Mouse (Mus musculus): ENCODE measurements around the gene Pwwp2b.

Pwwp2b gene

DNA sequence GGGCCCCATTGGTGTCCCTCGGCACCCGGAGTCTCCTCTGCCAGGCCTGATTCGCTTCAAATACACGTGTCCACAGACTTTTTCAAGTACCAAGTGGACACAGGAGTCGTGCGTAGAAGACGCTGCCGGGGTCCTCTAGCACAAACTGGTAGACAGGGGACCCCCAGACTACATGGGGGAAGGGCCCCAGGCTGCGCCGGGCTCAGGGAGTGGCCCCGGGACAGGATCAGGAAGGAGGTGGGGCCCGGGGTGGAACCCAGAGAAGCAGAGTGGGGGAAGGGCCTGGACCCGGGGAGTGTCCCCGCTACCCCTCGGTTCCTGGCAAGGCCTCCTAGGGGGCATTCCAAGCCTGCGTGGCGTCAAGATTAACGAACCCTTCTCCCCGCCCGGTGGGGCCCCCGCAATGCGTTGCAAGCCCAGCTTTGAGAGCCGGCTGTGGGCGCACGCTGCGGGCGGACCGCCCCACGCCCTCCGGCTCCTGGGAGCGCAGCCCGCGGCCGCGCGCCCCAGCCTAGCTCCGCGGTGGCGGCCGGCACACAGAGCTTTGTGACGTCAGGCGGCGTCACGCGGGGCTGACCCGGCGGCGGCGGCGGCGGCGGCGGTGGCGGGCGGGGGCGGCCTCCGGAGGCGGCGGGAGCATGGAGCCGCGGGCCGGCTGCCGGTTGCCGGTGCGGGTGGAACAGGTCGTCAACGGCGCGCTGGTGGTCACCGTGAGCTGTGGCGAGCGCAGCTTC, at the start of gene Pwwp2b:
Pwwp2b (plus strand) TSS at position 602 of the 734 bp plus-strand sequence.
- peak; percentile 78 for DNase-seq

DNA sequence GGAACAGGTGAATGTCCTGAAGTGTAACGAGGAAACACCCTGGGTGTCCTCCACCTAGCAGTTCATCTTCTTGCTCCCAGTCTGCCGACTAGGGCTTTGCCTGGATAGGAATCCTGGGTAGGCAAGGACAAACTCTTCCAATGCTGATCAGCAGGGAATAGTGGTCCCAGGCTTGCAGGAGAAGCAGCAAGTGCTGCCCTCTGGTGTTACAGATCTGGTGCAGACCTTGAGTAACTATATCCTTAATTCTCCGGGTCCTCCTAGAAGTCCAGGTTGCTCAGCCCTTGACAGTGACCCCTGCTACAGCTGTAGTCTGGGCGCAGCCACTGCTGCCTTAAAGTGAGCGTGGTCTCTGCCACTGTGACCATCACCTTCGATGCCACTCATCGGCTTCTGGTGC, 48.2 kb upstream of the Pwwp2b start:
- DNase-seq: peak; percentile 81

DNA sequence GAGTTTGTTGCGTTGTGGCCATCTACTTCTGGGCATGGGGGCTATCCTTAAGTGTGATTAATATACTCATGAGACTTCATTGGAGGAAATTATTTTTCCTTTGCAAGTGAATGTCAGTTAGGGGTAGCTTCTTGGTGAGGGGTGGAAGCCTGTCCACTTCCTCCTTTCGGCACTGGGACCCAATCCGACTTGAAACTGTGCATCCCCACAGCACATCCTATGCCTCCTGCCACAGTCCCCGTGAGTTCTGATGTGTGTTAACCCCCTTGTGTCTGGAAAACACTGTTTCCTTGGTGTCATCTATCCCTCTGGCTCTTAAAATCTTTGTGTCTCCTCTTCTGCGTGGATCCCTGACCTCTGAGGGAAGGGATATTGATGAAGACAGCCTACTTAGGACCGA, 47.1 kb upstream of the Pwwp2b start:
- no peak for DNase-seq

DNA sequence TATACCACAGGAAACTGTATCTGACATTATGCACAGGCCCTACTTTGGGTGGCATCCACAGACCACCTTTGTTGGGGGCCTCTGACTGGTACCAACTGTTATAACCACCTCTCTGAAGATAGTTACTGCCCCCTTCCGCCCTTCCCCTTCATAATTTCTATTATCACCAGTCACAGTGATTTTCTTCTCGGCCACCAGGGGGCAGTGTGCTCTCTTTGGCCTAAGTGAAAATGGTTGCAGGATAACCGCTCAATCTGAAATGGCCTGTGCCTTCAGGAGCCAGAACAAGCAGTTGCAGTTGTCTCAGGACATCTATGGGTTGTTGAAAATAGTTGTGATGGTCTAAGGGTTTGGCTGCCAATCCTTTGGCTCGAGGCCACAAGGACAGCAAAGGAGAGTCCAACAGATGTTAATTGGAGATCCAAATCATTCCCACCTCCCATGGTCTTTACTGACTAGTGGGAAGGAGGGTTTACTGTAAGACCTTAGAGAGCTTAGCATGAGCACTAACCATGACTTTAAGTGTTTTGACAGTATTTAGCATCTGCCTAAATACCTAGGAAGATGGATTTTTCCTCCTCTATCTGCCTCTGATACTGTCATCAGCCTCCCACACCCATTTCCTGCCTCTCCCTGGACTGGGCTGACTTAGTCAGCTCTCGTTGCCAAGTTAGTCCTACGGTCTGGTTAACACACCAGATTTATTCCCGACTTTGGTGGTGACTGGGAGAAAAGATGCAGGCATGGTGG, 40.1 kb upstream of the Pwwp2b start:
- DNase-seq: no peak

DNA sequence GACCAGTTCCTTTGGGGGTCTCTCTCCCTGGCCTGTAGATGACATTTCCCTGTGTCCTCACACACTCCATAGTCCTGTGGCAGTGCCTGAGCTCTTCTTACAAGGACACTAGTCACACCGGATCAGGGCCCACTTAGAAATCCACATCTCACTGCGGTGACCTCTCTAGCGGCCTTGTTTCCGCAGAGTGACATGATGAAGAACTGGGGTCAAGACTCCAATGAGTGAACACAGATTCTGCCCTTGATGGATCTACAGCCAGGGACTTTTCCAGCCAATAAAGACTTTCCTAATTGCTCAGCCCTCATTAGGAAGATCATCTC, 39.5 kb upstream of the Pwwp2b start:
- DNase-seq: no peak

DNA sequence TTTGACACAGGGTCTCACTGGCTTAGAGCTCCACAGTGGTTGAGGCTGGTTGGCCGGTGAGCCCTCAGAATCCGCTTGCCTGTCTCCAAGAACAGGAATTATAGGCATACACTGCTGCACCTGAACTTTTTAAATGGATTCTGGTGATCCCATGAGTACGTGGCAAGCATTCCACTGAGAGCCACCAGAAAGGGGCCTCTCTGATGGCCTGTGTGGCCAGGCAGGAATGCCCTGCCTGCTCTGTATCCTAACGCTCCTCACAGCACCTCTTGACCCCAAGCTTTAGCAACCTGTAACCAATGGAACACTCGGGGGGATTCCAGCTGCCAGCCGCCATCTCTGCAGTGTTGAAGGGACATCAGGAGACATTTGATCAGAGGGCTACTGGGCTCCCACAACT, 36.5 kb upstream of the Pwwp2b start:
- DNase-seq: no peak

DNA sequence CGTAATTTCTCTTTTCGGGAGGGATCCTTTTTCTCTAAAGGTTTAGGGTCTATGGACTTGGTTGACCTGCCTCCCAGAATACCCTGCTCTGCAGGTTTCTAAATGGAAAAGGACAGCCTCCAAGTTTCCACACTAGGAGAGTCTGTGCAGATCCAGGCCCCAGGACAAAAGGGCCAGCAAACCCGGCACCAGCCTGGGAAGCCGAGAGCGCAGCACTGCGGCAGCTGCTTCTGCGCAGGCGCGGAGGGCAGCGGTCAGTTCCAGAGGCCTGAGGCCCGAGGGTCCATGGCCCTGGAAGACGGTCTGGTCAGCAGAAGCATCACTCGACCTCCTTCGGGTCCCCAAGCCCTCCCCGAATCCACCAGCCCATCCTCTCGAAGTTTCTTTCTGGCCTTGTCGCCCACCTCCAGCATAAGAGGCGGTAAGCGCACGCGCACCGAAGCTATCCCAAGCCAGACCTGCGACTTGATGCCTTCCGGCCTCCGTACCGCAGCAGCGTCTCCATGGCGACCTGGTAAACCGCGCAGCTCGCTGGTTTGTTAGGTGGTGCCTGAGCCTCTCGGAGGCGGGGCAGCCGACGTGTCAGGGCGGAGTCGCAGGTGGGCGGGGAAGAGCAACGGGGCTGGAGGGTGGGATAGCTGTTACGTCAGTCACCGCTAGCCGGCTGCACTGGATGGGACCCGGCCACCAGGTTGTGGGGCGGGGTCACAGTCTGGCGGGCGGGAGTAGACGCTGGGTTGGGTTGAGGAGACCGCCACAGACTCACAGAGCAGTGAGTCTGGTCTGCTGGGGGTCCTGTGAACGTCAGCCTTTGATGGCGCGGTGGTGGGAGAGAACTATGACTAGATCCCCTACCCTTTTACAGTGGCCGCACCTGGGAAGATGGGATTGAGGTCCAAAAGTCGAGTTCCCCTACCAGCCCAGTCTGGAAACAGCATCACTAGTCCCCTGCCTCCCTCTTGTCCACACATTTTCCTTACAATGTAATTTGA, 35.2 kb upstream of the Pwwp2b start, which contains the start of the genes Lrrc27 and Stk32c:
Lrrc27 (plus strand) TSS at position 235 of the 992 bp plus-strand sequence.
Stk32c (minus strand) TSS at position 554 of the 992 bp plus-strand sequence.
- peak; percentile 99 for DNase-seq

DNA sequence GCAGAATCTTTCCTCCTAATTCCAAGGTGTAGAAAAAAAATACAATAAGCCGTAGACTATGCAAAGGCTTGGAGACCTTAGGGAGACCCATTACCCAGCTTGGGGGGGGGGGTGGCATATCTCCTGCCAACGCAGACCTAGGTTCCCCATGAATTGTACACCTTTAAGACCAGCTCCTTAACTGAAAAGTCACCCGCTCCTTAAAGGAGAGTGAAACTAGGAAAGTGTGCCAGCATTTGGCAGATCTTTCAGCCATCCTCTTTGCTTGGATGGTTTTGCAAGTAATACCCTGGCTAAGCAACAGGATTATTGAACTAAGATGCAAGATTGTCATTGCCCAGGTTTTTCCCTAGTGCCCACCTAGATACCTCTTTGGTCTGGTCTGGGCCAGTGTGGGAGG, 34.5 kb upstream of the Pwwp2b start:
- DNase-seq: no peak

DNA sequence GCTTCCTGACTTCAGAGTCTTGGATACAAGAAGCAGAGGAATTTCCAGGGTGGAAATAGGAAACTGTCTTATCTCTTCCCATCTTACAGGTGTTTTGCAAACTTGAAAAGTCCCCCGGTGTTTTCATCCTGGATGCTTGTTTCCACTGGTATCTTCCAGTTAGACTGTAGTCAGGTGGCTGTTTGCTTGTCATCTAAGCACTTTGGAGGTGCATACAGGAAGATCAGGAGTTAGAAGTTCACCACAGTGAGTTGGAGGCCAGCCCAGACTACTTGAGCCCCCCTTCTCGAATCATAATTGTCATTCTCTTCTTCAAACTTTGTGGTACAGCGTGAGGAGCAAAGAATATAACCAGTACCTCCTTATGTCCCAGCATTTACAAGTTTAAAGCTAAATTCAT, 34.1 kb upstream of the Pwwp2b start:
- no peak for DNase-seq

DNA sequence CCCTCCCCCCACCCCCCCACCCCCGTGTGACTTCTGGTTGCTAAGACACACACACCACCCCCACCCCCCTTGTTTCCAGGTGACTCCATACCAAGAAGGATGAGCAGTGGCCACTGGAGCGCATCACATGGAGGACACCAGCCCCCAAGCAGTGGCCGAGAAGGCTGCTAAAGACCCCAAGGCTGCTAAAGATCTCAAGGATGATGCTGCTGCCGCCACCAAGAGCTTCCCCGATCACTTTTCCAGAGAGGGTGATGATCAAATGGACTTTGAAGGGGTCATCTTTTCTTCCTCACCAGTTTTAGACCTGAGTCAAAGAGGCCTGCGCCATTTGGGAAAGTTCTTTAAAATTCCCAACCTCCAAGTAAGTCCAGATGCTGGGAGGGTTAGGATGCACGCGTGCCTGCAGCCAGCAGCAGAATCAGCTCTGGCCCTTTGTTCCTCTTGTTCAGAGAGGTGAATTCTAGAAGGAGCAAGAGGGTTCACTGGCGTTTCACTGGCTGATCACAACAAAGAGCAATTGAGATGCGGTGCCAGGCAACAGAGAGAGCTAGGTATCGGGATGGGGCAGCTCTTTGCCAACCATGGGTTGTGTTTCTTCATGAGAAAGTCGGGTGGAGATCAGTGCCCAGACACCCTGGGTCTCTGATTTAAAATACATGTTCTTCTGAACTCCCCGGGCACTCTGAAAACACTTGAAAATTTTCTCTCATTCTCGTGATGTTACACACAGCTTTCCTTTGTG, 33.5 kb upstream of the Pwwp2b start:
- no peak for DNase-seq

DNA sequence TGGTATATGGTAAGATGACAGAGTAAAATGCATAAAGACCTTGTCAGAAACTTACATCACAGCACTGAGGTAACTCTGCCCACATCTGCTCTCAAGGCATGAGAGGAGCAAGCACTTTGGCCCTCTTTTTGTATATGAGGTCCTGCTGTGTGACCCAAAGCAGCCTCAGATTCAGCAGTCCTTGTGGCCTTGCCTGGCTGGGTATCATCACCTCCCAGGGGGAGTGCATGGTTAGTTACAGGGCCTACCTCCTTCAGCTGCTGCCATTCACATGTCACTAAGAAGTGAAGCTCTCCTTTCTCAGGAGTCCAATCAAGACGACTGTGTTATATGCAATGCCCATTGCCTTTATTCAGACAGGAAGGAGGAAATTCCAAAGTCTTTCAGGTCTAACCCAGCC, 32.8 kb upstream of the Pwwp2b start:
- no peak for DNase-seq

DNA sequence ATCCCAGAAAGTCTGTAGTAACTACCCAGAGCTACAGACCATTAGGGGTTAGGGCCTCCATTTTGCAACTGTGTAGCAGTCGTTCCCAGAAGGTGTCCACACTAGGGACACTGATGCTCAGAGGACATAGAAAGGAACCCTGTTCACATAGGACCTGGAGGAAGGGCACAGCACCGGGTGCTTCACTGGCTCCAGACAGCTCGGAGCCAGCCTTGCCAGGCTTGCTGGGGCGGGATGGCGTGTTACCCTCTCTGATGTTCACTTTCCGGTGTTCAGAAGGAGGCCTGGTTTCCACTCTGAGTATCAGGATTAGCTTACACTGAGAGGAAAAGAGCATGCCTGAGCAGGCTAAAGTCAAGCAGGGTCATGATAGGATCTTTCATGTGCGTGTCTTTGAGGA, 32.3 kb upstream of the Pwwp2b start:
- DNase-seq: no peak

DNA sequence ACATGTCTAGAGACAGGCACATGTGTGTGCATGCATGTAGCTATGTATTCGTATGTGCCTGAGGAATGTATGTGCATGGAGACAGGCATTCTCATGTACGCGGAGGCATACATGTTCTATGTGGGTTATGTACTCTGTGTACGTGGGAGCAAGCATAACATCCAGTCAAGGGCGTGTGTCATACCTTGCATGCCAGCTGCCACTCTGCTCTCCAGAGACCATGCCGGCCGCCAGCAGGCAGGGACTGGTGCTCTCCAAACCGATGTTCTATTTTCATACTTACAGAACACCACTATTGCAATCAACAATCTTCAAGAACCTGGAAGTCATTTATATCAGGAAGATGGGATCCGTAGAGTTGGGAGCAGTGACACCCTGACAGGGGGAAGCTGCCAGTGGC, 31.8 kb upstream of the Pwwp2b start:
- no peak for DNase-seq

DNA sequence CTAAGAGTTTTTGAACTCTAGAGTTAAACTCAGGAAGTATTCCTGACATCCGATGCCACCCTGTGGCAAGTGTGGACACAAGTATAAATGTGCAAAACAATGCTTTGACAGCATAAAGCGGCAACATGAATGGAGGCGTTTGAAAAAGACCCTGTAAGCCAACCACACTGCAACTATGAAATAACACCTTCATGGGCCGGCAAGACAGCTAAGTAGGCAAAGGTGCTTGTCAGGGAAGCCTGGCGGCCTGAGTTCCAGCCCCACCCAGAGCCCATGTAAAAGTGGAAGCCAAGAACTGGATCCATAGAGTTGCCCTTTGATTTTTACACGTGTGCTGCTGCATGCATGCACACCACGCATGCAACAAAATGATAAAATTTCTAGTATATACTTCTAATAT, 31.2 kb upstream of the Pwwp2b start:
- DNase-seq: no peak

DNA sequence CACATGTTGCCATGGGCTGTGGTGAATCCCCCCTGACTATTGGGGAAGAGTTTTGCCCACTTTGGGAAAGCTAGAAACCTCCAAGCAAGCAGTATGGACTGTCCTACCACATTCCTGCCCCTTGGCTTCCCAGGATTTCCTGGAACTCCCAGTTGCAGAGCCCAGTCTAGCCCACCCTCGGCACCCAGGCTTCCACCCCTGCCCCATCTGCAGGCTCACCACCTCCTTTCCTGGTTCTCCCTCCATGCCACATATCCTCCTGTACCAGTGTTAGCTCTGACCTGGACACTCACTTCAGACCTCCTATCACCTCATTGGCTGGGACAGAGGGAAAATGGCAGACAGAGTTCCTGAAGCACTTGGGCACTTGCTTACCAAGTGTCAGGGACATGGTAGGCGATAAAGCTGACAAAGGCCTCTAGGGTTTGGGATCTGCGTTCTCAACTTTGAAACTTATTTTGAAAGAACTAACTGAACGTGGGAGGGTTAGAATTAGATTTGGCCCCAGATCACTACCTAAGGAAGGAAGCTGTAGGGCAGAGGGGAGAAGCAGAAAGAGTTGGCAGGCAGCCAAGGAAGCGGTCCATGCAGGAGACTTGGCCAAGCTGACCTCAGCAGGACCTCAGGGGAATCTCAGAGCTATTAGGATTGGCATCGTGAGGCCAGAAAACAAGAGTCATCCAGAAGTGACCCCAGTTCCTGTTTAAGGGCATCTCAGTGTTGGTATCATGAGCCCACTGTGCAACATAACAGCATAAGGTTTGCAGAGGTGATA, 29.5 kb upstream of the Pwwp2b start:
- DNase-seq: no peak

DNA sequence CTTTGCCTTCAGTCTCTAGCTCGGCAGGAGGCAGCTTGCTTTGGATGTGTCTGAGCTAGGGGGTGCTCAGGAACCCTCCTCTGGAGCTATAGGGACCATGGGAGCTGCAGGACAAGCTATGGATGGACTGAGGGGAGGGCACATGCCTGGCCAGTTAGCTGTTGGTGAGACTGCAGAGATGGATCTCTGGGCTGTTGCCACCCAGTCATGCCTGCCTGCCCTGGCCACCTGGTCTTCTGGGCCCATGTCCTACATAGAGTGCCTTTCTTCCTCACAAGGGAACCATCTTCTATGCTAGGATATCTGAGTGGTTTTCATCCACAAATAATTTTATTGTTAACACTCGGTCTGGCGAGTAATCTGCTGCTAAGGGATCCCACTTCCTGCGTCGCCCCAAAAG, 28.8 kb upstream of the Pwwp2b start:
- DNase-seq: no peak

DNA sequence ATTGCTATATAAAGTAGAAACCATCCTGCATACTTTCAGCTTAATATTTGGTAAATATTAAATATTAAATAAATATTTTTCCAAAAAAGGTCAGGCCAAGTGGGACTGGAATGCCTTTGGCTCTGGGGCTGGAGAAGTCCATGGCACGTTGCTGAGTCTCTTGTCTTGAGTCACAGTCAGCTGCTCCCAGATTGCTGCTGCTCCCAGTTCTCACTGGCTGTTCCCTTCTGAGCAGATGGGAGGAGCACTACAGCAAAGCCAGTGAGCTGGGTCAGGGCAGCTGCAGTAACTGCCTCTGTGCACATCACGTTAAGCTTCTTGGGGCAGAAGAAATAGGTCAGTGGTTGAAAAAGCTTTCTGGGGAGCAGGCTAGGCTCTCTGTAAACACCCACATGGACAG, 28.0 kb upstream of the Pwwp2b start:
- DNase-seq: peak; percentile 38

DNA sequence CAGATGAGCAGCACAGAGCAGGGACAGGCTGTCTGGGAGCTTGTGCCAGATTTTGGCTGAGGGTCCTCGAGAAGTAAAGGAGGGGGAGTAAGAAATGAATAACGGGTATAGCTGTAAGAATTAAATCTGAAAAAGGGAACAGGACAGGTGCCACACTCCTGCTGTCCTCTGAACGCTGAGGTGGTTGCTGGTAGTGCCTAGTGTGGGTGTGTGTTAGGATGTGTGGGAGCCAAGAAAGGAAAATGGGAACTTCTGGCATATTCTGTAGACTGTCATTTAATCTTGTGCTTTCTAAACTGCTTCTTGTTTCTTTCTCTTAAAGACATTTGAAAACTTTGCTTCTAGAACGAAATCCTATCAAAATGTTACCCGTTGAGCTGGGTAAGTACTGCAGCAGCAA, 27.2 kb upstream of the Pwwp2b start:
- peak; percentile 46 for DNase-seq

DNA sequence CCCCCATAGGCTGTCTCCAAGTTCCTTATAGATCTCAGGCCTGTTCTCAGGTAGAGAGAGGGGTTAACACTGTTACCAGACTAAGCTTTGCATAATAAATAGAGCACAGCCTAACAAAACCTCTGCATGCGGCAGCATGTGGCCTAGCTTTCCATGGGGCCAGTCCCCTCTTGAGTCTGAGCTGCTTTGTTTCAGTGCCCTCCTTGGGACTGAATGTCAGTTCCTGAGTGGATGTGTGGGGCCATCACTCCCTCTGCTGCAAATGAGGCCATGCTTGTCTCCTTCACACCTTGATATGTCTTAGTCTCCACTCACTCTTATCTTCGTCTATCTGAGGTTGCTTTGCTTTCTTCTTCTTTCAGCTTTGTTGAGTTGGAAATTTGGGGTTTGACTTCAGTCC, 26.4 kb upstream of the Pwwp2b start:
- DNase-seq: no peak

DNA sequence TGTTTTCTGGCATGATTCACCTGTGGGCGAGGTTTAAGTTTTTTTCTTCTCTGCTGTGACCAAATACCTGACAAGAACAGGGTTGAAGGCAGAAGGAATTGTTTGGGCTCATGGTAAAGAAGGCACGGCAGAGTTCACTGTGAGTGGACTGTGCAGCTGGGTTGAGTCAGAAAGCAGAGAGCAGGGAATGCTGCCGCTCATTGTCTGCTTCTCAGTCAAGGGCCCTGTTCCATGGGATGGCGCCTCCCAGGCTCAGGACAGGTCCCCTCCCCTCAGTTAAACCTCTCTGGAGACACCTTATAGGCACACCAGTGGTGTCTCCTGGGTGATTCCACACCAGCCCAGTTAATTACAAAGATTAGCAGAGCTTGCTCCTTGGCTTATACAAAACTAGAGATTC, 25.9 kb upstream of the Pwwp2b start:
- DNase-seq: no peak

DNA sequence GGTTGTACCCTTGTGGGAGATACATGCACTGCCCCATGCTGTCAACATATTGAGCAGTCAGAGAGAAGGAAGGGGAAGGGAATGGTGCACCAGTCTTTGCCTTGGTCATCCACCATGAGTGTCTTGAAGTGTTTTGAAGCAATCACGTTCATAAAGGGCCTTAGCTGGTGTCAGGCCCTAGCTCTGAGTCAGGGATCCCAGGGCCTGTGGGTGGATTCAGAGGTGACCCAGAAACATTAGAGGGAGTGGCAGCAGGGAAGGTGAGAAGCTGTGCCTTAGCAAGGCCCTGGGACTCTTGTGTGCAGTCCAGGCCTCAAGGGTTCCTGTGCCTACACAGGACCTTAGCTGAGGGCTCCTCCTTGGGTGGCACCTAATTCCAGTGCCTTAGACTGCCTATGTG, 24.2 kb upstream of the Pwwp2b start:
- DNase-seq: no peak

DNA sequence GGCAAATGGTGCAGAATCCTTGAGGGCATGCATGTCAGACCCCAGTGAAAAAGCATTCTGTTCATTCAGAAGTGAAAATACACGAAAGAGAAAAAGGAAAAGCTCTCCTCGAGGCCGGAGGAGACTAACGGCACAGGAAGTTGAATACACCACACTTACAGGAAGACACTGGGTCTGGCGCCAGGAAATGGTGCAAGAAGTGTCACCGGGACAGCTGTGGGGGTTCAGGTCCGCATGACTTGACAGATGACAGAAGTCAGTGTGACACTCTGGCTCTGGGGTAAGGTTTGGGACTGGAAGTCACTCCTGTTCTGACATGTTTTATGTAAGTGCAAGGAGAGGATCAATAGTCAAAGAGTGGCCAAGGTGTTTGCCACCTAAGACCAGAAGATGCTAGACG, 23.6 kb upstream of the Pwwp2b start:
- no peak for DNase-seq

Data from right cerebral cortex, adult 18-20 months (tissue).